Mouse (Mus musculus) embryonic fibroblast, embryonic 13.5 days (primary cell): ENCODE results near the gene Ptgs1. TPM values are rescaled to one million over a fixed set of nuclear protein-coding genes. Genes with fewer than 3 reads are reported as not detected.
A peak's percentile ranks its signal among the peaks of the same experiment; 100 is the strongest.

Experiments used
- H3K27ac ChIP-seq: 2 replicates; pipeline ENCODE4 v1.5.1; 2012; ENCODE audit warnings: low read length, control low read depth, inconsistent platforms; ENCODE audit not compliant: insufficient read depth
- H3K4me1 ChIP-seq: 2 replicates; pipeline ENCODE4 v1.6.1; 2011; ENCODE audit warnings: low read length; ENCODE audit not compliant: control insufficient read depth, insufficient read depth
- H3K4me3 ChIP-seq: 2 replicates; pipeline ENCODE4 v1.5.1; 2011; ENCODE audit warnings: mild to moderate bottlenecking, control low read depth, low read length; ENCODE audit not compliant: insufficient read depth
- CTCF ChIP-seq: IDR thresholded peaks from 2 replicates; pipeline ENCODE4 v1.5.1; 2011; ENCODE audit warnings: mild to moderate bottlenecking, control low read depth, low read length, moderate library complexity, borderline replicate concordance; ENCODE audit not compliant: insufficient read depth
- POLR2A ChIP-seq: IDR thresholded peaks from 2 replicates; pipeline ENCODE4 v1.6.1; 2011; ENCODE audit warnings: low read depth, mild to moderate bottlenecking, control low read depth, low read length, moderate library complexity
- polyA plus RNA-seq: library from polyadenylated mRNA; stranded (reverse); fragments of >200 nt; gene quantifications from 2 replicates; pipeline ENCODE4 v1.2.4, GENCODE M21; 2011; ENCODE audit warnings: low read depth; ENCODE audit not compliant: missing spikeins, insufficient read length

The Ptgs1 gene
- polyA plus RNA-seq, 1 experiment = 22.5 TPM

DNA sequence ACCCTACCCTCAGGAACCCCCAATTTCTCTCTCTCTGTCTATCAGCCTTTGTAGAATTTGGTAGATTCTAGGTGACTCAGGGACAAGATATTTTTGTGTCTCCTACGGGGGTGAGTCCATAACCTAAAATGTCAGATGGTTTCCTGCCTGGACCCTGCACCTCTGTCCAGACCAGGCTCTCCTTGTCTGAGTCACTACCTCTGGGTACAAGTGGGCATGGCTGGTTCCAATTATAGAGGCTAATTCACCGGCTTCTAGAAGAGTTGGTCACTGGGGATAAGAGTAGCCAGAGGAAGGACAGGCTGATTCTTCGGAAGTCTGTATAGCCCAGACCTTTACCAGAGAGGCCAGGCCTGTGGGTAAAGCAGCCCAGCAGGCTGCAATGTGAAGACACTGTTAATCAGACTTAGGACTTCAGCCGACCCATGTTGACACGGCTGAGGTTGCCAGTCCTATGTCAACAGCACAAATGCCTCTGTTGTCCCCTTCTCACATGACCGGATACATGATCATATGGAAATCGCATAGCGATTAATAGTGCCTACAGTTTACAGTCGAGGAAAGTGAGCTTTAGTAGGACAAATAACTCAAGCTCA lies 13.2 kb downstream of the Ptgs1 start:
- TF ChIP-seq CTCF (no peak), POLR2A (no peak)
- peak overlapping the region; percentile 77 for H3K27ac ChIP-seq
- no peak overlapping the region for H3K4me3 ChIP-seq
- H3K4me1 ChIP-seq = peaks cover 13% of the 10 kb centered on the region

DNA sequence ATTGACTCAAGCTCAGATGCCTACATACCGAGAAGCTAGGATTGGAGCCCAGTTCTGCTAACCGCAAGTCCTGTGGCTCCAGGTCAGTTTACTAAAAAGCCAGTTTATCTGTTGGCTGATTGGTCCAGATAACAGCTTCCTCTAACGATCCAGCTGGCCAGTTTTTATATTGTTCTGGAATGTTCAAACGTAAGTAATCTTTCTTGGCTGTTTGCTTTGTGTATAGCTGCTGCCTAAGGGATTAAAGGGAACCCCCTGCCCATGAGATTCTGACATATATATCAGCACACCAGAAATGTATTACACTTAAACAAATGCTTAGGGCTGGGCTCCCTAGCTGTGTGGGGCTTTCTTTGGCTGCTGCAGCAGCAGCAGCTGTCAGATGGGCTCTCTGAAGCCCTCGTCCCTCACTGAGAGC lies 13.7 kb downstream of the Ptgs1 start:
- no peak for TF ChIP-seq CTCF
- TF ChIP-seq POLR2A = no peak
- Histone ChIP-seq H3K4me1 (peaks cover 13% of the 10 kb centered on the region), H3K27ac (peak overlapping the region; percentile 77; the same call in 1 of the 2 replicates), H3K4me3 (no peak overlapping the region)

DNA sequence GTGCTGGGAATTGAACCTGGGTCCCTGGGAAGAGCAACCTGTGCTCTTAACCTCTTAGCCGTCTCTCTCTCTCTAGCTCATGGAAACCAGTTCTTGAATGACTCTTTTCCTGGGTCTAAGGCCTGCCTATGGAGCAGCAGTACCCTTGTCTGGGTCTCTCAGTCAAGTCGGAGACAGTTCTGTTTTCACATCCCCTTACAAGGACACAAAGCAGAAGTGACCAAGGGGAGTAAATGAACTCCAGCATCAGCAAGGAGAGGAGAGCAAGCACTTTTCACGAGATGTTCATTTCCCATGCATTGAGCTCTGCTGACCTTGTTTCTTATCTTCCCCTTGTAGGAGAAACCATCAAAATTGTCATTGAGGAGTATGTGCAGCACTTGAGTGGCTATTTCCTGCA lies 14.5 kb downstream of the Ptgs1 start:
- no peak overlapping the region for H3K27ac ChIP-seq
- TF ChIP-seq CTCF = no peak
- no peak for TF ChIP-seq POLR2A
- peaks cover 13% of the 10 kb centered on the region for H3K4me1 ChIP-seq
- no peak overlapping the region for H3K4me3 ChIP-seq

DNA sequence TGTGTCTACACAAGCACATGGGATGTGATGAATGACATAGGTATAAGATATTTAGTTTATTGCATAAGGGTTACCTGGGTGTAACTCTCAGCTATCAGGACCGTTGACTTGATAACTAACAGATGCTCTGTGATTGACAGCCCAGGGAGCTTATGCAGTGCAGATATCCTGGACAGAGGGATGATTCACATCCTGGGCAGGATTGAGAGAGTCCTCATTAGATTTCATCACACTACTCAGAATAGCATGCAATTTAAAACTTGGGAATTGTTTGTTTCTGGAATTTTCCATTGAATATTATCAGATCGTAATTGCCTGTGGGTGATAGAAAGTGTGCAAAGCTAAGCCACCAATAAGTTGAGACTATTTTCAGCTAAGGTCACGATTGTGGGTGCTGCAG lies 17.7 kb downstream of the Ptgs1 start:
- peak overlapping the region; percentile 51 for H3K27ac ChIP-seq
- H3K4me1 ChIP-seq = peaks cover 13% of the 10 kb centered on the region
- TF ChIP-seq CTCF = no peak
- H3K4me3 ChIP-seq = no peak overlapping the region

DNA sequence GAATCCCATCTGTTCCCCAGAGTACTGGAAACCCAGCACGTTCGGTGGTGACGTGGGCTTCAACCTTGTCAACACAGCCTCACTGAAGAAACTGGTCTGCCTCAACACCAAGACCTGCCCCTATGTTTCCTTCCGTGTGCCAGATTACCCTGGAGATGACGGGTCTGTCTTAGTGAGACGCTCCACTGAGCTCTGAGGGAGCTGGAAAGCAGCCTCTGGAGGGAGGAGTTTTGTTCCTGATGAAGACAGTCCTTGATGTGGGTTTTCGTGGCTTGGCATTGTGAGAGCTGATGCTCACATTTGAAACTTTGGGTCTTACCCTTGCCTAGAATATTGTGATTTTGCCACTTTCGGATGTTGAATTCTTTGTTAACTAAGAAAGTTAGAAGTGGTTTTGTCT lies 20.9 kb downstream of the Ptgs1 start:
- Histone ChIP-seq H3K27ac (no peak overlapping the region), H3K4me3 (no peak overlapping the region), H3K4me1 (peaks cover 4% of the 10 kb centered on the region; the same call in 1 of the 2 replicates)
- no peak for TF ChIP-seq POLR2A
- TF ChIP-seq CTCF = no peak

DNA sequence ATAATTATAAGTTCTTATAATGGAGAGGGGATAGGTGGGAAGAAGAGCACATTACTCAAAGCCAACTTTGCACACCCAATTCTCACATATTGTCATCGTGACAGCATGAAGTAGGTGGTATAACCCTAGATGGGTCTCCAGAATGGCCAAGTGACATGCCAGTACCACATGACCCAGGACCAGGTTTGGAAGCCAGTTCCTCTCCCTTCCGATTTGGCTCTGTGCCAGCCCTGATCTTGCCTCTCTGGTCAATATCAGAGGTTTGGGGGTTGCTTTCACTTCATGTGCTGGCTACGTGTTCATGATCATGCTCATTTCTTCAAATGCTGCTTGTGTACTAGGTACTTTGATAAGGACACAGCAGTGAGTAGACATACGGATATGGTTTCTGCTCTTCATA lies 22.3 kb downstream of the Ptgs1 start:
- TF ChIP-seq POLR2A (no peak), CTCF (no peak)
- Histone ChIP-seq H3K4me1 (peaks cover 4% of the 10 kb centered on the region; the same call in 1 of the 2 replicates), H3K27ac (no peak overlapping the region), H3K4me3 (no peak overlapping the region)

DNA sequence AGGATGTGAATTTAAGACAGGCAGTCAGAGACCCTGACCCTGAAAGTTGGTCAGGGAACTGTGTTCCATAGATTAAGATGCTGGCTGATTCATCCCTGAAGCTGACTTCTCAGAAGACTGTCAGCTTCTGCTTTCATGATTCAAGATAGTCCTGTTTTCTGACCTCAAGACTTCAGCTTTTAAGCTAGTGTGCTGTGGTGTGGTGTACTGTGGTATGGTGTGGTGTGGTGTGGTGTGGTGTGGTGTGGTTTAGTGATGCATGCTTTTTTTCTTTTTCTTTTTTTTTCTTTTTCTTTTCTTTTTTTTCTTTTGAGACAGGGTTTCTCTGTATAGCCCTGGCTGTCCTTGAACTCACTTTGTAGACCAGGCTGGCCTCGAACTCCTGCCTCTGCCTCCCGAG lies 24.2 kb downstream of the Ptgs1 start:
- Histone ChIP-seq H3K4me1 (peaks cover 6% of the 10 kb centered on the region; the same call in 1 of the 2 replicates), H3K4me3 (no peak overlapping the region), H3K27ac (no peak overlapping the region)
- TF ChIP-seq CTCF (no peak), POLR2A (no peak)

DNA sequence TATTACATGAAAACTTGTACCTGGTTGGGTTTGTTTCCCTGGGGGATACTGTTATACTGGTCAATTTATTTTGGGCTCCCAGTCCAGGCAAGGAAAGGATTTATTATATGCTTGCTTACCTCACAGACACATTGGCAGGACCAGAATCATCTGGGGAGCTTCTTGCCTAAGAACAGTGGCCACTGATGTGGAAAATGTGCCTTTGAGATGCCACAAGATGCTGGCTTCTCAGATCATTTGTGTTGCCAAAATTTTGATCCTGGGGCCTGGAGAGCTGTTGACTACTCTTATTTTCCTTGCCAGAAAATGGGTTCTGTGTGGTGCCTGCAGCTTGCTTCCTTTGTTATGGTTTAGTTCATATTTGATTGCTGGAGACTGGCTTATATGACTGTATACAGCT lies 26.7 kb downstream of the Ptgs1 start:
- no peak for TF ChIP-seq POLR2A
- no peak for TF ChIP-seq CTCF
- Histone ChIP-seq H3K4me1 (peaks cover 12% of the 10 kb centered on the region), H3K27ac (no peak overlapping the region), H3K4me3 (no peak overlapping the region)

DNA sequence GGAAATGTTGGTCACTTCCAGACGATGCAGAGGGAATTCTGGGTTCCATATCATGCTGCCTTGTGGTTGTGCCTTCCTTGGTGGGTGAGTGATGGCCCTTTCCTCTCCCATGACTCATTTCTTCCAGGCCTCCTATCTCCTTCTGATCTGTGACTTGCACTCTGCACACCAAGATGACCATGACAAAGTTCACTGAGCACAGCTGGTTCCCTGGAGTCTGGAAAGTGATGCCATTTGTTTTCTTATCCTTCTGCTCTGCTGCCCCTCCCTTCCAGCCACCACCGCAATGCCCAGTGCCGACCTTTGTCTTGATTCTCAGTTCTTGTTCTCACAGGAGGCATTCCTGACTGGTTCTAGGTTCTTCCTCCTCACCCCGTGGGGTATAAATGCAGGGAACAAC lies 29.2 kb downstream of the Ptgs1 start:
- TF ChIP-seq POLR2A (no peak), CTCF (no peak)
- Histone ChIP-seq H3K27ac (no peak overlapping the region; the same call in 1 of the 2 replicates), H3K4me1 (peaks cover 12% of the 10 kb centered on the region)

DNA sequence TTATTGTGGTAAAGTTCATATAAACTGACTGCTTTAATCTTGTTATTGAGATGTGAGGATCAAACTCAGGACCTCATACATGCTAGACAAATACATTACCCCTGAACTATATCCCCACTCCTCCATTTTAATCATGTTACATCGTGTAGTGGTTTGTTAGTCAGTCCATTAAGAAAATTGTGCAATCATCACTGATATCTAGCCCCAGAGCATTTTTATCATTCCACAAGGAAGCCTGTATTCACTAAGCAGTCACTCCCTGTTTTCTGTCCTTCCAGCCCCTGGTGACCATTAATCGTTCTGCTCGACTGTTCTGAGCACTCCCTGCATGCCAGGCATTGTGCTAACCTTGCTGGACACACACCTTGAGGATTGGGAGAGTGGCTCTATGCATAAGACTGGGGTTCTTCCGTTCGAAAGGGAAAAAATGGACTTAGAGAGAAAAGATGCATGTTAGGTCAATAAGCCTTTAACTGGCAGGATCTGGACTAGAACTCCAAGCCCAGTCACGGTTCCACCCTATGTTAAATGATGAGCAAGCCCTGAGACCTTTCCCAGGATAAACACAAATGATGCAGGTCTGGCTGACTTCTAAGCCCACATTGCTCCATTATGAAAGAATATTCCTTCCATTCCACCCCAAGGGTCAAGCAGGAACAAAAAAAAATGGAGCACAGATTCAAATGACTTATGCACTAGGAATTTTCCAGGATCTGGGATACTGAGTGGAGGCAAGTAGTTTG lies 29.7 kb downstream of the Ptgs1 start:
- Histone ChIP-seq H3K4me3 (no peak overlapping the region), H3K27ac (no peak overlapping the region; the same call in 1 of the 2 replicates), H3K4me1 (peaks cover 12% of the 10 kb centered on the region)
- no peak for TF ChIP-seq POLR2A
- no peak for TF ChIP-seq CTCF

More for the DNA sequence above, 29.2 kb downstream of the Ptgs1 start:
- no peak overlapping the region for H3K4me3 ChIP-seq
